Mouse (Mus musculus): ENCODE data around the gene Vps53. TPM values are rescaled to one million over a fixed set of nuclear protein-coding genes. Genes with fewer than 3 reads are reported as not detected.

The Vps53 gene
- total RNA-seq, 2 experiments from 2014 or later = 79.6 to 84.0 TPM

DNA sequence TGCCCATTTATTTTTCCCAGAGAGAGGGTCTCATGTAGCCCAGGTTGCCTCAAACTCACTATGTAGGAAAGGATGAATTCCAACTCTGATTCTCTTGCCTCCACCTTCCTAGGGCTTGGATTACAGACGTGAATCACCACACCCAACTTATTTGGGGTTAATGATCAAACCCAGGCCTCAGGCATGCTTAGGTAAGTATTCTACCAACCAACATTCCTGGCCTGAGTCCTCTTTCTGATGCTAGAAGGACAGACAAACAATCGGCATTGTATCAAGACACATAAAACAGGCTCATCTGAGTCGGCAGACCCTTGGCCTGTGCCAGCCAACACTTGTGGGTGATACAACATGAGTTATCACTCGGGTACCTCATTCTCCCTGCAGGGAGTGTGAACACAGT is 58.4 kb downstream of the Vps53 start:
- no peak for DNase-seq (ENCODE audit: low spot score in 2 of 2)

- peak in 1 of 2 experiments; percentile 21 for DNase-seq (ENCODE audit: low spot score in 2 of 2)
Observed at GRCm38 (mm10) chr11:76120407-76120901, 59.0 kb downstream of the Vps53 start.

GRCm38 (mm10) chr11:76110416-76110815 is 69.0 kb downstream of the Vps53 start:
- DNase-seq (ENCODE audit: low spot score in 2 of 2) = no peak

- DNase-seq (ENCODE audit: low spot score in 2 of 2) = no peak
Observed at GRCm38 (mm10) chr11:76106551-76107496, 72.6 kb downstream of the Vps53 start.

DNA sequence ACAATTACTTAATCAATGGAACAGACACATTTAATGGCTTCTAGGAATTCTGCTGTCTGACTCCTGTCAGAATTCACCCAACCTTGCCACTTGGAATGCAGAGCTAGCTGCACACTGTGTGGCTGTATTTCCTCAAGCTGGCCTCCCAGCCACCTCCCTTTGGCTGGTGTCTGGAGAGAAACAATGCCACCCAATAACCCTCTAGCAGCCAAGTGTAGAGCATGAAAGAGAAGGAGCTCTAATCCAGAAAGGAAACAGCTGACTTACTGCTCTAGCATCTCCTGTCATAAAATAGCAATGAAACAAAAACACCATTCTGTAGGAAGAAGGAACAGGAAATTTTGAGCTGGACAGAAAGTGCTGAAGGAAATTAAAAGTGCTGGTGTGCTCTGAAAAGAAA is 78.3 kb downstream of the Vps53 start:
- no peak for DNase-seq (ENCODE audit: low spot score in 2 of 2)

DNA sequence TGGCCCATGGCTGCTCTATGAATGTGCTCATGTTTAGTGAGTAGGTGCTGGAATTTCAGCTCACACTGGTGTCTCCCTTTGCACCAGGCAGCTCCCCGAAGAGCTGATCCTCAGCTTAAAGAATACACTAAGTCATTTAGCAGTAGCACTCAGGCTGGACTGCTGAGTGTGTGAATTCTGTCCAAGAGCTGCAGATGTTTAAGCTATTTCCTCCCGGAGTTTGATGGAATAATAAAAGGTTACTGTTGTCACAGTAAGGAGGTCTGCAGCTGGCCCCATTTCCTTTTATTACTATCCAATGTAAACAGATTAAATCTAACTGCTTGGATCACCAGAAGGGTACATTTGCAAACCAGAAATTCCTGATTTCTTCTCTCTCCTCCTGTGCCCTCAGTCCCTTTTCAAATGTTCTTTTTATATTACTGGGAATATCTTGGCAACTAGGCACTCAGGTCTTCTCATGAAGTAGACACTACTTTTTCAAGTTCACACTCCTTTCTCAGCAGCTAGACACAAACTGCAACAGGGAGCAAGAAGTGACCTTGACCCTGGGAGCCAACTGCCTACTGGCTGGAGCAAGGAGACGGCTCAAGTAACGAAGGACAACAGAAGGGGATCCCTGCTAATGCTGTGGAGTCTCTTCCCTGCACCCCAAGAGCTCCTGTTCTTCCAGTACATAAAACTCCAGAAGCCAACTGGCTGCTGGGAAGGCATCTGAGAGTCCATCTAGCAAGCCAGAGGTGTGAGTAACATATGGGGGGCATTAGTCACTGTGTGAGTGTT is 80.1 kb downstream of the Vps53 start:
- DNase-seq (ENCODE audit: low spot score in 2 of 2) = no peak

DNA sequence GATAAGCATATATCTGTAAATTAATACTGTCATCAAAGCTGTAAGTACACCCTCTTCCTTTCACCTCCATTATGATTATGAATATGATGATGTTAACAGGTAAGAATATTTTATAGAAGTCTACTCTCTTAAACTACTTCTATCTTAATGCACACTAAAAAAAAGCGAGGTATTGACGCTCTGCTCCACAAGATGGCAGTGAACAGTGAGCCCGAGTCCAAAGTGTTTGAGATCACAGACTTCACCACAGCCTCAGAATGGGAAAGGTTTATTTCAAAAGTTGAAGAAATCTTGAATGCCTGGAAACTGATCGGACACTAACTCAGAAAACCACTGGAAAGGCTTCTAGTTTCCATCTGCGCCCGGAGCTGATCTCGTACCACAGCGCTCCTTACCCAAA is 85.8 kb downstream of the Vps53 start:
- DNase-seq (ENCODE audit: low spot score in 2 of 2) = no peak

DNA sequence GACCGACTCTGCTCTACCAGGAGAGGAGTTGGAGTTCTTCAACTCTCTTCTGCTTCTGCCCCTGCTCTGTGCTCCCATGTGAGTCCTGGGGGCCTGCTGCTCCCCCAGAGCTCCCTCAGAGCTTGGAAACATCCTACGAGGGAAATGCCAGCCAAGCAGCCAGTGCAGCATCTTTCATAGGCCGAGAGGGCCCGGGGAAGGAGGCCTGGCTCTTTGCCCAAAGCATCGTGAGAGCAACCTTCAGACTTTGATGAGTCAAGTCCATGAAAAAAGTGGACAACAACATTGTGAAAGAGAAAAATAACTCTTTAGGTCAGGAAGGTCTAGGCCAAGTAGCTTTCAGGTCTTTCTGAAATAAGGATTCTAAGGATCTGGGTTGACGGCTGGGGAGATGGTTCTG is 89.7 kb downstream of the Vps53 start:
- DNase-seq (ENCODE audit: low spot score in 2 of 2) = no peak

DNA sequence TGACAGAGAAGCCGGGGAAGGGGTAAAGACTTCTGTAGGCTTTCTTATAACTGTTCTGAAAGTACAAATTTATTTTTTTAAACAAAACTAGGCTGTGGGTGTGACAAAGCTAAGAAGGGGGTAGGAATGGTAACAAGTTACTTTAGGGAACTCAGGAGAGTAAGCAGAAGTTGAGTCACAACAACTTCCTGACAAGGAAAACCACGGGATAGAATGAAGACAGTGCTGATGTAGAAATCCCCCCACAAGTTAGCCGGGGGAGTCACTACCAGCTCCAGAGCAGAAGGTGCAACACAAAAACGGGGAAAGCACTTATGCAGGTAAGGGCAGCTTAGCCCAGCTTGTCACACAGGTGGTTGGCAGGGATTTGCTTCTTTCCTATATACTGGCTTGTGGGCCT is 90.9 kb downstream of the Vps53 start:
- DNase-seq (ENCODE audit: low spot score in 2 of 2) = no peak

DNA sequence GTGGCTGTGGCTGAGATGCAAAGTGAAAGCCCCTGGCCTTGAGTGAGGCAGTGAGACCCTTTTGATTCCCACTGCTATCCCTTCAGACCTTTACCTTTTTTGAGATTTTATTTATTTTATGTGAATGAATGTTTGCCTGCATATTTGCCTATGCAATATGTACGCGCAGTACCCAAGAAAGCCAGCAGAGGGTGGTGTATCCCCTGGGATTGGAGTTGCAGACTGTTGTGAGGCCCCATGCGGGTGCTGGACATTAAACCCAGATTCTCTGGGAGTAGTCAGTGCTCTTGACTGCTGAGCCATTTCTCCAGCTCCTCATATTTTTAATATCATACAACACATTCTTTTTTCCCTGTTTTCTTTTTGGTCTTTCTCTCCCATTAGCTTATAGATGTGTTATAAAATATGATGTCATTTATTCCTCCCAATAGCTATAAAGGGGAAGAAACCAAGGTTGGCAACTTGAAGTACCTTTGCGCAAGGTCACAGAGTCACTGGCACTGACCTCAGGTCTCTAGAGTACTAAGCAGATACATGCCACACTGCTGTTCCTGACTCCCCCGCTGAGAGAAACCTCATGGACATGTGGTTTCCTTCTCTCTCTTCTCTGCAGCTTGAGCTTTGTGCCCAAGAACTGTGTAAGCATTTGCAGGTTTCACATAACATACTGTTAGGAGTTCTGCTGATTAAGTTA is 93.4 kb downstream of the Vps53 start:
- no peak for DNase-seq (ENCODE audit: low spot score in 2 of 2)

GRCm38 (mm10) chr11:76084943-76085342 is 94.5 kb downstream of the Vps53 start:
- DNase-seq (ENCODE audit: low spot score in 2 of 2) = no peak

DNA sequence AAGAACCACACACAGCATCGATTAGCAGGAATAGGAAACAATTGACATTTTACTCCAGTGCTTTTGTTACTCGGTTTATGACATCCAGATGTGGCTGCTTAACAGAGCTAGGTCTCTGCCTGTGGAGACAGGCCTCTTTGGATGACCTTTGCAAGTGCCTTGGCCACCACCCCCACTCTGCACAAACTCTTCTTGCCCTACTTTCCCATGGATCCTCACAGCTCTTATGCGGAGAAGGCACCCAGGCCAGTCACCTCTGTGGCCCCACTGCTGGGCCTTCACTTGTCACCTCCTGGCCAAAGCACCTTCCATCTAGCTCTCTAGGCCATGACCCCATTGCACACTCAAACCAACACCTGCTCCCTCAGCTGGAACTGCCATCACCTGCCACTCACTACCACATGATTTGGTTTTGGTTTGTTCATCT is 95.5 kb downstream of the Vps53 start:
- no peak for DNase-seq (ENCODE audit: low spot score in 2 of 2)

DNA sequence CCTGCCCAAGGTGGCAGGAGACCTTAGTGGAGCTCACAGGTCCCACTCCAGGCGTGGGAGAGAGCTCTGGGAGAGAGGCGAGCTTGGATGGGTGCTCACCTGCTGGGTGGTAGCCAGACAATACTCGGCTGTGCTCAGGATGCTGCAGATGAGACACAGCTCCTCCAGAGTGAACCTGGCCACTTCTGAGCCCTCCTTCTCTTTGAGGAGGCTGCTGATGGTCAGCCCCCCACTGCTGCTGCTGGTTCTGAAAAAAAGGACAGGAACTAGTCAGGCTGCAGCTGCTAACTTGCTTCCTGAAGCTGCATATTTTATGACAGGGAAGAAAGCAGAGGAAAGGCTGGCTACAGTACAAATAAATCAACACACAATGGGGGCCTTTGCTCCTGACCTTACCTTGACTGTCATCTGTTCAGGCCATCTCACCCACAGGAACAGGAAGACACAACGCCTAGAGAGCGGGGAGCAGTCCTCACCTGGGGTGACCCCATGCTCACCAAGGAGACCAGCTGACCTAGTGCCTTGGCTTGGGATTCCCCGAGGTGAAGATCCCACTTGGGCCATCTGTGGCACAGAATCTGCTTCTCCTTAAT is 98.3 kb downstream of the Vps53 start:
- DNase-seq (ENCODE audit: low spot score in 2 of 2) = no peak

DNA sequence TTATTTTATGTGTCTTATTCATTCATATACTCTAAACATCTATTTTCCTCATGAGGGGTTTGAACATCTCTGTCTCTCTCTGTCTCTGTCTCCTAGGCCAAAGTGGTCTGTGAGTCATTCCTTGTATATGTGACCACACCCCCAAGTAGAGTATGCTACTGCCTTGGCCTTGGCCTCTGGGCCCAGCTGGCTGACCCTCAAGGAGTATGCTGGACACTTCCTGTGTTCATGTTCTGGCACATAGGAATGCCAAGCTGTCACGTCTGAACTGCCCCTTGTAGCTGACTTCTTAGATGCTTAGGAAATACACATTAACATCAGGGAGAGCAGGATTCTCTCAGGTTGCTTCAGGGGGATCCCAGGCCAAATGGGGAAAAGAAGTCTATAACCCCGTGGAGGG is 99.2 kb downstream of the Vps53 start:
- no peak for DNase-seq (ENCODE audit: low spot score in 2 of 2)

DNA sequence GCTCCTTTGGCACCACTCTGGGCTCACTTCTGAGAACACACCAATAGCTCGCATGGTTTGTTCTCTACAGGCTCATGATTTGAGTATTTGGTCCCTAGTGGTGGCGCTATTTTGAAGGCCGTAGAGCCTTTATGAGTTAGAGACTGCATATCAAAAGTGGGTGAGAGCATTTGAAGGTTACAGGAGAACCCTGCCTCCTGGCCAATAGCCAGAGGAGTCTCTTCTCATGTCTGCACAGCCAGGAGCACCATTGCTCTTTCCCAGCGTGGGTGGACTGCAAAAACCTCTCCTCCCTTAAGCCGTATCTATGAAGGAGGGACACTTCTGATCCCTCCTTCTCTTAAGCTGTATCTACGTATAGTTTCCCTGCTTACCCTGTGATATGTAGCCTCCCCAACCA is 102.1 kb downstream of the Vps53 start:
- no peak for DNase-seq (ENCODE audit: low spot score in 2 of 2)

GRCm38 (mm10) chr11:76074296-76075093 is 105.0 kb downstream of the Vps53 start:
- DNase-seq (ENCODE audit: low spot score in 2 of 2) = no peak

- DNase-seq (ENCODE audit: low spot score in 2 of 2) = no peak
Observed at GRCm38 (mm10) chr11:76069816-76070215, 109.6 kb downstream of the Vps53 start.

GRCm38 (mm10) chr11:76066563-76067156 is 112.8 kb downstream of the Vps53 start:
- DNase-seq (ENCODE audit: low spot score in 2 of 2) = no peak

GRCm38 (mm10) chr11:76065521-76066095 is 113.8 kb downstream of the Vps53 start:
- DNase-seq (ENCODE audit: low spot score in 2 of 2) = no peak

Measured in layer of hippocampus, postnatal 14 days (tissue).